Mouse (Mus musculus) midbrain, embryonic 16.5 days (tissue): Measurements from ENCODE around the gene 1190005I06Rik. TPM values are rescaled to one million over a fixed set of nuclear protein-coding genes. Genes with fewer than 3 reads are reported as not detected.
A peak's percentile ranks its signal among the peaks of the same experiment; 100 is the strongest.
"Not testable (repeated sequence)": the region's sequence is repeated elsewhere in the genome, so short reads cannot be mapped to it uniquely, and the experiment has no call there.

Experiments used
- ATAC-seq: fragments of 200-750 bp; cut with Nextera tagmentation; 2 replicates; pipeline ENCODE4 v1.8.0; 2017; ENCODE audit warnings: moderate TSS enrichment
- H3K27ac ChIP-seq: fragments of 300-500 bp; sonication (generic); 2 replicates; pipeline ENCODE4 v1.5.1; 2014; ENCODE audit warnings: mild to moderate bottlenecking, low read length, mixed read lengths
- H3K27me3 ChIP-seq: fragments of 300-500 bp; sonication (generic); 2 replicates; pipeline ENCODE4 v1.6.1; 2014; ENCODE audit warnings: low read depth, low read length, mixed read lengths; ENCODE audit not compliant: control insufficient read depth, insufficient read depth
- H3K36me3 ChIP-seq: fragments of 300-500 bp; sonication (generic); 2 replicates; pipeline ENCODE4 v1.6.1; 2014; ENCODE audit warnings: mild to moderate bottlenecking, low read length, moderate library complexity, mixed read lengths; ENCODE audit not compliant: control insufficient read depth, insufficient read depth
- H3K4me1 ChIP-seq: fragments of 300-500 bp; sonication (generic); 2 replicates; pipeline ENCODE4 v1.6.1; 2014; ENCODE audit warnings: mild to moderate bottlenecking, low read length, mixed read lengths; ENCODE audit not compliant: control insufficient read depth, insufficient read depth
- H3K4me2 ChIP-seq: fragments of 300-500 bp; sonication (generic); 2 replicates; pipeline ENCODE4 v1.6.1; 2014; ENCODE audit warnings: mild to moderate bottlenecking, low read length, mixed read lengths
- H3K4me3 ChIP-seq: fragments of 300-500 bp; sonication (generic); 2 replicates; pipeline ENCODE4 v1.5.1; 2014; ENCODE audit warnings: low read depth, mild to moderate bottlenecking, low read length, moderate library complexity, mixed read lengths
- H3K9ac ChIP-seq: fragments of 300-500 bp; sonication (generic); 2 replicates; pipeline ENCODE4 v1.6.1; 2014; ENCODE audit warnings: low read depth, low read length, mixed read lengths
- H3K9me3 ChIP-seq: fragments of 300-500 bp; sonication (generic); replicated peaks from 2 replicates; pipeline ENCODE4 v1.6.1; 2014; ENCODE audit warnings: mild to moderate bottlenecking, low read length, mixed read lengths; ENCODE audit not compliant: control insufficient read depth, poor library complexity, severe bottlenecking
- WGBS: fragments of 180-500 bp; shearing (Covaris S2); extraction: QIAGEN DNeasy Blood & Tissue Kit; methylation state at CpG from one replicate; pipeline ENCODE4 v1.1.7; 2014; 5-methylcytosine and 5-hydroxymethylcytosine counted together
- polyA plus RNA-seq: library from polyadenylated mRNA; unstranded; fragments of >200 nt; fragmentation: Nextera tagmentation; extraction: Ambion mirVana; gene quantifications from 2 replicates; pipeline ENCODE4 v1.2.1, GENCODE M21; 2015

The 1190005I06Rik gene
- polyA plus RNA-seq, 1 experiment from 2014 or later = 22.2 TPM

- no peak overlapping the region for H3K4me2 ChIP-seq
- no peak overlapping the region for H3K27ac ChIP-seq
- no peak for ATAC-seq
- no peaks in the 10 kb centered on the region for H3K4me1 ChIP-seq
- WGBS = 77% methylated on average over 5 of the region's 5 CpGs
- H3K36me3 ChIP-seq = no peaks in the 10 kb centered on the region
- no peaks in the 10 kb centered on the region for H3K27me3 ChIP-seq
- H3K4me3 ChIP-seq = no peak overlapping the region
- H3K9me3 ChIP-seq = no peaks in the 10 kb centered on the region
- H3K9ac ChIP-seq = no peak overlapping the region
These were observed 37.7 kb upstream of the 1190005I06Rik start for GRCm38 (mm10) chr8:120685097-120685496.

DNA sequence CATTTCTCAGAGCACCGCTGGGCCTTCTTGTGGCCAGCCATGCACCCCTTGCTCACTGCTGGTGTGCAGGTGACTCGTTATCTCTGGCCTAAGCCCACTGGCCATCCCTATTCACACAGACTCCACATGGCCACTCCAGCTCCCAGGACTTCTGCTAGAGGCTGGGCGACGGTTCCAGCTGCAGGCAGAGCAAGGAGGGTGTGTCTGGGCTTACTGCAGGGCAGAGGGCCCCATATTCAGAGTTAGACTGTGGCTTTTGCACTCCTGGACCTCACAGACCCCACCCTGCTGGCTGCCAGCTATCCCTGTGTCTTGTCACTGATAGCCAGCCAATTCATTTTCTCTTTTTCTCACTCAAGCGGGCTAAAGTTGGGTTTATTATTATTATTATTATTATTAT lies 36.6 kb upstream of the 1190005I06Rik start:
- Histone ChIP-seq H3K9ac (no peak overlapping the region), H3K4me1 (no peaks in the 10 kb centered on the region), H3K4me3 (no peak overlapping the region), H3K36me3 (no peaks in the 10 kb centered on the region), H3K4me2 (no peak overlapping the region), H3K9me3 (no peaks in the 10 kb centered on the region), H3K27ac (no peak overlapping the region), H3K27me3 (no peaks in the 10 kb centered on the region)
- ATAC-seq = no peak
- WGBS = 70% methylated on average over 5 of the region's 5 CpGs

DNA sequence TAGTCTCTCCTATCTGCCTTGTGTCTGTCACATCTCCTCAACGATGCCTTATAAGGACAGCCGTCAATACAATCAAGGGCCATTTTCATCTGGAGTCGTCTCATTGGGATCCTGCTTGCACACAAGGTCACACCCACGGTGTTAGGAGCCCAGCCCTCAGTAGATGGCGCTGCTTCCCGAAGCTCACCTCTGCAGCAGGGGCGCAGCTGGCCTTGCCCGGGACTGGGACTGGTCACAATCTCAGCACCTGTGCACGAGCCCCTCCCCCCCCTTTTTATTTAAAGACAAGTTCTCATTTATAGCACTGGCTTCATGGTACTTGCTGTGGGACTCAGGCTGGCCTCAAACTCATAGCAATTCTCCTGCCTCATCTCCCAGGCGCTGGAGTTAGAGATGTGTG lies 36.2 kb upstream of the 1190005I06Rik start:
- 16% methylated on average over 10 of the region's 10 CpGs for WGBS
- Histone ChIP-seq H3K4me1 (no peaks in the 10 kb centered on the region), H3K36me3 (no peaks in the 10 kb centered on the region), H3K9ac (no peak overlapping the region), H3K4me3 (no peak overlapping the region), H3K9me3 (no peaks in the 10 kb centered on the region), H3K4me2 (no peak overlapping the region), H3K27me3 (no peaks in the 10 kb centered on the region), H3K27ac (no peak overlapping the region)
- no peak for ATAC-seq

- H3K4me1 ChIP-seq = no peaks in the 10 kb centered on the region
These were observed 33.7 kb upstream of the 1190005I06Rik start for GRCm38 (mm10) chr8:120681113-120681512.

GRCm38 (mm10) chr8:120680405-120680804 lies 33.0 kb upstream of the 1190005I06Rik start:
- H3K27me3 ChIP-seq, H3K4me1 ChIP-seq, H3K4me3 ChIP-seq, H3K9ac ChIP-seq, H3K4me2 ChIP-seq, H3K36me3 ChIP-seq, ATAC-seq, H3K27ac ChIP-seq, H3K9me3 ChIP-seq: not testable (repeated sequence)
- 56% methylated on average over 7 of the region's 7 CpGs for WGBS

More at GRCm38 (mm10) chr8:120681113-120681512, 33.7 kb upstream of the 1190005I06Rik start:
- WGBS = 78% methylated on average over 10 of the region's 10 CpGs
- H3K9ac ChIP-seq = no peak overlapping the region
- no peak overlapping the region for H3K27ac ChIP-seq
- no peaks in the 10 kb centered on the region for H3K27me3 ChIP-seq
- no peaks in the 10 kb centered on the region for H3K36me3 ChIP-seq
- no peaks in the 10 kb centered on the region for H3K9me3 ChIP-seq
- no peak for ATAC-seq
- H3K4me3 ChIP-seq = no peak overlapping the region
- no peak overlapping the region for H3K4me2 ChIP-seq

GRCm38 (mm10) chr8:120679629-120680387 lies 32.4 kb upstream of the 1190005I06Rik start:
- H3K4me2 ChIP-seq = no peak overlapping the region
- no peak overlapping the region for H3K9ac ChIP-seq
- H3K36me3 ChIP-seq = no peaks in the 10 kb centered on the region
- H3K4me1 ChIP-seq = no peaks in the 10 kb centered on the region
- WGBS = 80% methylated on average over 11 of the region's 11 CpGs
- H3K27me3 ChIP-seq = no peaks in the 10 kb centered on the region
- H3K9me3 ChIP-seq = no peaks in the 10 kb centered on the region
- no peak overlapping the region for H3K27ac ChIP-seq
- H3K4me3 ChIP-seq = no peak overlapping the region
- no peak for ATAC-seq

DNA sequence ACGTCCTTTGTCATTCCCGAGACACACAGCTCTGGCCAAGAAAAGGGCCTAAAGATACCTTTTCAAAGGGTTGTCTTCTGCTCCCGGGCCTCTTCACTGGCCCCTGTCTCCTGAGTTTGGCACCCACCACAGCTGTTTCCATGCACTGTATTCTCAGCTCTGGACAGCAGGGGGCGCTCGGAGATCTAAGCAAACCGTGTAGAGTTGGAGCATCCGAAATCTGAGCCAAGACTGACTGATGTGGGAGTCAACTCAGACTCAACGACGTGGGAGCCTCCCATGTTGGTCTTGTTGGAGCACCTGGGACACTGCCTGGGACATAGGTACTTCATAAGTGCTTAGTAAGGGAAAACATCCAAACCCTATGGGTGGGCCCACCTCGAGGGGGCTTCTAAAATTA lies 31.0 kb upstream of the 1190005I06Rik start:
- no peaks in the 10 kb centered on the region for H3K27me3 ChIP-seq
- peak; percentile 67; the same call in 1 of the 2 replicates for ATAC-seq
- H3K9me3 ChIP-seq = no peaks in the 10 kb centered on the region
- no peak overlapping the region for H3K4me3 ChIP-seq
- WGBS = 17% methylated on average over 10 of the region's 10 CpGs
- no peak overlapping the region for H3K27ac ChIP-seq
- H3K4me2 ChIP-seq = no peak overlapping the region
- H3K36me3 ChIP-seq = peaks cover 5% of the 10 kb centered on the region; the same call in 1 of the 2 replicates
- H3K4me1 ChIP-seq = no peaks in the 10 kb centered on the region
- H3K9ac ChIP-seq = no peak overlapping the region

- H3K4me1 ChIP-seq = no peaks in the 10 kb centered on the region
- H3K36me3 ChIP-seq = peaks cover 26% of the 10 kb centered on the region
- no peak overlapping the region for H3K9ac ChIP-seq
- H3K4me2 ChIP-seq = no peak overlapping the region
- H3K27me3 ChIP-seq = no peaks in the 10 kb centered on the region
- WGBS = 75% methylated on average over 8 of the region's 8 CpGs
- no peak overlapping the region for H3K4me3 ChIP-seq
- no peak for ATAC-seq
- H3K9me3 ChIP-seq = no peaks in the 10 kb centered on the region
- H3K27ac ChIP-seq = no peak overlapping the region
These were observed 28.3 kb upstream of the 1190005I06Rik start for GRCm38 (mm10) chr8:120675718-120676117.

DNA sequence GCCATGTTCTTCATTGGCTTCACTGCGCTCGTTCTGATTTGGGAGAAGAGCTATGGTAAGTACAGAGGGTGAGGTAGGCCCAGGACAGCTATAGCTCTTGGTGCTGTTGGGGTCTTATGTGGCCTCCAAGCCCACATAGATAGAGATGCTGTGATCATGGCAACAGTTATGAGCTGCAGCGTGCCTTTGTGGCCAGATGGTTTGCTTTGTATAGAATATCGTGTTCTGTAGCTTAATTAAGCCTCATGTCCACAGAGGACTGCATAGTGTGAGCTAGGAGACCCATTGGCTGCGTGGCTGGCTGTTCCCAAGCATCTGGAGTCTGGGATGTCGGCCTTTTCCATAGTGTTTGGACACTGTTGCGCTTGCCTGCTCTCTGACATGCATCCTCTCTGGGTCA lies 25.9 kb upstream of the 1190005I06Rik start:
- Histone ChIP-seq H3K36me3 (peaks cover 26% of the 10 kb centered on the region), H3K4me3 (no peak overlapping the region), H3K9me3 (no peaks in the 10 kb centered on the region), H3K4me1 (peaks cover 7% of the 10 kb centered on the region), H3K9ac (no peak overlapping the region), H3K27ac (no peak overlapping the region), H3K27me3 (no peaks in the 10 kb centered on the region), H3K4me2 (no peak overlapping the region)
- 96% methylated on average over 7 of the region's 7 CpGs for WGBS
- no peak for ATAC-seq
